Mouse (Mus musculus): ENCODE measurements around the gene Hist1h2br.

Gene Hist1h2br

DNA sequence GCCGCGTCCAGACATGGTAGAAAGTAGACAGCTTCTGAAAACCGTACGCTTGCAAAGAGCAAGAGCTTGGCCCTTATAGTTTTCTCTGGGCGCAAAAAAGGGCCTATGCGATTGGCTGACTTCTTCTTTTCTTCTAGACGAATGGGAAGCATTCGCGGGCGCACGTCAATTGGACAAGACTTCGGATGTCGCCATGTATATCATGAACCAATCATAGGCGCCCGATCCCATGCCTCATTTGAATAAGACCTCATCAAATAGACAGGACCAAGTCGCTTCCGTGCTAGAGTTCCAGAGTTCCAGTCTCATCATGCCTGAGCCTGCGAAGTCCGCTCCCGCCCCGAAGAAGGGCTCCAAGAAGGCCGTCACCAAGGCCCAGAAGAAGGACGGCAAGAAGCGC lies at the start of gene Hist1h2br, which contains the start of gene Hist1h2ap:
TSS of gene Hist1h2br (plus strand) at position 283 of the 400 bp plus-strand sequence.
TSS of gene Hist1h2ap (minus strand) at position 47 of the 400 bp plus-strand sequence.
- WGBS = no CpG with 5 or more reads among the region's 24 CpGs

DNA sequence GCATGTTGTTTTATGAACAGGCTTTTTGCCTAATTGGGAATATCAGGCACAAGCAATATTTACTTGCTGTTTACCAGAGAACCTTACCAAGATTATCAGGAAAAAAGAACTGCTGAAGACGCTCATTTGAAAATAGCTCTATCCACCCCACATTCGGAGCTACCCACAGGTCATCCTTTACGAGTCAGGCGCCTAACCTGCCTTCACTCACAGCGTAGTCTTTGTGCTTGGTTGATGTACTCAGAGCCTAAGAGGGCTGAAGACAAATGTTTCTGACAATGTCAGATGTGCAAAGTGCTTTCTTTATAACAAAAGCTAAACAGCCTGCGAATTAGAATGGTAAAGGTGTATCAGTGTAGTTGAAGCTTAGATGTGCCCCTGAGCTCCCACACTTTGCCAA lies 49.2 kb upstream of the Hist1h2br start:
- 34% methylated on average over 6 of the region's 6 CpGs for WGBS

DNA sequence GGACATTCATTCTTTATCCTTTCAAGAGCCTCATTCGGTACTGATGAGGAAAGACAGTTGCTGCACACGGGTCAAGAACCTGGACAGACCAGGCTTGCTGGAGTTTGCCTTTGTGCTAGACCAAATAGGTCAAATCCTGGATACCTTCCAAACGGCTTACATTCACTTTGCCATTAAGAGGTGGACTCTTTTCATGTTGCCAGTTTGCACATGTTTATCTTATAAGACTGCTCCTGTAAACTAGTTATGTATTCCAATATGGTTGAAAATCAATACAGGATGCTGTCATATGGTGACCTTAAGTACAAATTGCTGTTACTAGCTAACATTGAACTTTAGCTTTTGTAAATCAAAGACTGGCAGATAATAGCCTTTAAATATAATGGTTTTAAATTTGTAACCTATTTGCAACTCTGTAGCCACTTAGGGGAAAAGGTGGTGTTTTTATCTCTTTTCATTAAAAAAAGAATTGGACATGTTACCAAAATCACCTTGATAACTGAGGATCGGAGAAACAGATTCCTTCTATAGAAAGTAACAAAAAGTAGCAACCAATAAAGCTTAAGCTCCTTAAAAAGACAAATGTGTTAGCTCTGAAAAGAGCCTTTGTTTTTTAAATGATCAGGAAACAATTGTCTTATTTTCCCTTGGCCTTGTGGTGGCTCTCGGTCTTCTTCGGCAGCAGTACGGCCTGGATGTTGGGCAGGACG lies 47.2 kb upstream of the Hist1h2br start:
- WGBS = 15% methylated on average over 8 of the region's 8 CpGs

DNA sequence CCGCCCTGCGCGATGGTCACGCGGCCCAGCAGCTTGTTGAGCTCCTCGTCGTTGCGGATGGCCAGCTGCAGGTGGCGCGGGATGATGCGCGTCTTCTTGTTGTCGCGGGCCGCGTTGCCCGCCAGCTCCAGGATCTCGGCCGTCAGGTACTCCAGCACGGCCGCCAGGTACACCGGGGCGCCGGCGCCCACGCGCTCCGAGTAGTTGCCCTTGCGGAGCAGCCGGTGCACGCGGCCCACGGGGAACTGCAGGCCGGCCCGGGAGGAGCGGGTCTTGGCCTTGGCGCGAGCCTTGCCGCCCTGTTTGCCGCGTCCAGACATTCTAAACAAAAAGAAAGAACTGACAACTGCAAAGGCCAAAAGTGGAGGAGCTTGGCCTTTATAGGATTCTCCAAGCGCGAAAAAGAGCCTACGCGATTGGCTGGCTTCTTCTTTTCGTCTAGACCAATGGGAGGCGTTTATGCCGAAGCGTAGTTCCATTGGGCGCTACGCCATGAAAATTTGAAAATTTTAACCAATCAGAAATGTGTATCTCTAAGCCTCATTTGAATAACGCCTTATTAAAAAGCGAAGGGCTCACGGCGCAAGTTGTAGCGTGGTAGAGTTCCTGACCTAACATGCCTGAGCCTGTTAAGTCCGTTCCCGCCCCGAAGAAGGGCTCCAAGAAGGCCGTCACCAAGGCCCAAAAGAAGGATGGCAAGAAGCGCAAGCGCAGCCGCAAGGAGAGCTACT lies 46.5 kb upstream of the Hist1h2br start, which contains the start of the genes Hist1h2an and Hist1h2bp:
TSS of gene Hist1h2an (minus strand) at position 320 of the 731 bp plus-strand sequence.
TSS of gene Hist1h2bp (plus strand) at position 563 of the 731 bp plus-strand sequence.
- WGBS = under 1% methylated on average over 43 of the region's 63 CpGs

DNA sequence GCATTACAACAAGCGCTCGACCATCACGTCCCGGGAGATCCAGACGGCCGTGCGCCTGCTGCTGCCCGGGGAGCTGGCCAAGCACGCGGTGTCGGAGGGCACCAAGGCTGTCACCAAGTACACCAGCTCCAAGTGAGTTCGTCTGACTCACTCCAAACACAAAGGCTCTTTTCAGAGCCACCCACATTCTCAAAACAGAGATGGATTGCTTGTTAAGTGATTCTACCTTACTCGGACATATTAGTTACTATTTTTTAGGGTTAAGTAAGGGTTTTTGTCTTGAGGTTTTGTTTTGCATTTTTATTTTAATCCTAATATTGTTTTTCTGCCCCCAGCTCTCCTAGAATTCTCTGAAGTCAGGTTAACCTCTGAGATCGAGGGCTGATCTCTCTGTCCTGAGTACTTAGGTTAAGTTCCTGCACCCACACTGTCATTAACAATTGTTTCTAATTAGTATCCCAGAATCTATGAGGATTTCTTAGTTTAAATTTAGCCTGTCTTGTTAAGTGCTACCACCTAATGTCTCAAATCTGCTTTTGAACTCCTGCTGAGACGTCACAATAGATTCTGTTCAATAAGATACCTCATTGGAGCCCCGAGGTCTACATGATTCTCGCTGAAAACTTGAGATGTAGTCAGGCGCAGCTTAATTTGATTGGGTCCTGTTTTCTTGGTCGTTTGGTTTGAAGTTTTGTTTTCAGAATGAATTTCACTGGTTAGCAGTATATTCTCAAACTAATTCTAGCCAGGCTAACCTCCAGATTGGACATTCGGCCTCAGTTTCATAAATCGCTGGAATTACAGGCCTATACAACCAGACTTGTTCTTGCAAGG lies 45.6 kb upstream of the Hist1h2br start:
- 29% methylated on average over 19 of the region's 21 CpGs for WGBS

DNA sequence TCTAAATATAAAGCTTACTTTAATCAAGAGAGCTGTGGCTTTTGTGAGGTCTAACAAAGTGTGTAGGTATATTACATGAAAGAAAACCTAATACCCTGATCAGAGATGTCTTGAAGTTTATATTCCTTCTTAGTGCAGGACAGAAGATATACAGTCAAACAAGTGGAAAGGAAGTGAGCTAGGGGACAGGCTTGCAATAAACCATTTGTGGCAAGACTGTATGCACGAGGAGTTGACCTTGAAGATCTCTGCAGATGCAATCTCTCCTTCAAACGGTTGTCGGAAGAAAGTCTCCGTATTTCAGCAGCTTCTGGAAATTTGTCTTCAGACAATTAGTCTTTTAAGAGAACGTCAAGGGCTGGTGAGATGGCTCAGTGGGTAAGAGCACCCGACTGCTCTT lies 43.6 kb upstream of the Hist1h2br start:
- WGBS = 71% methylated on average over 6 of the region's 6 CpGs

DNA sequence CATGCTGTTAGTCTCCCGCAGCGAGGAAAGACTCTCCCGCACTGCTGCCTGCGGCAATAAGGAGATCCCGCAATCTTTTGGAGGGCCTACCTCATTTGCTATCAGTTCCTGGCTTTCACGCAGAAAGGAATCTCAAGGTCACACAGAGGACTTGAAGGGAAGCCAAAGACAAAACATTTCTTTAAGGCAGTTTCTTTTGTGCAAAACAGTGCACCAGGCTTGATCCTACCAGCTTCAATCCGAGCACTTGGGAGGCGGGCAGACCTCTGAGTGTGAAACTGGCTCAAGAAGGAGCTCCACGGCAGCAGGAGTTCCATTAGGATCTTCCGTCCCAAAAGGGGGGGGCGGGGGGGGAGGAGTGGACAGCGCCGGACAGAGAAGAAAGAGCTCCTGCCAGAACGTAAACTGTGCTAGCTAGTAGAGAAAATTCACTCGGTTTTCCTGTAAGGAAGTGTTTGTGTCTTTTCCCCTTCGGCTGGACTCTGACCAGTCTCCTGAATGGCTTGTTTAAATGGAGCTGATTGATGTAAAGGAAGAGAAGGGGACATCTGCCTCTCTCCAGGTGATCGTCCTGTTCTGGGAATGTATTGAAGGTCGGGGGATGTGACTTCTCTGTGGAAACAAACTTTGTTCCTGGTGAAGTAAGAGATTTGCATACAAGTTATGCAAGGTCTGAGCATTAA lies 42.8 kb upstream of the Hist1h2br start:
- 15% methylated on average over 17 of the region's 18 CpGs for WGBS

DNA sequence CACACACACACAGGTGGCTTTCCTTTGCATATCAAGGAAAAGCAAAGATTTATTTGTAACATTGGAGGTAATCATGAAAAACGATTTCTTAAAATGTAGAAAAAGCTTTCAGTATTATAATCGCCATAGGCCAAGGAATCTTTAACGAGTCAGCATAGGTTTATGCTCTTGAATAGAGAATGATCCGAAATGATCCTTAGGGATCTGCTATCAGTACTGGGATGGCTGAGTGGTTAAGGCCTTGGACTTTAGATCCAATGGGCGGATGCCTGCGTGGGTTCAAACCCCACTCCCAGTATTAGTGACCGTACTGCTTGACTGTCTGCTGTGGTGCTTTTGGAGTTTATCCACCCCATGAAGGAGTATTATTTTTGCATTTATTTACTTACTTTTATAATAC lies 38.0 kb upstream of the Hist1h2br start:
- 93% methylated on average over 7 of the region's 7 CpGs for WGBS

DNA sequence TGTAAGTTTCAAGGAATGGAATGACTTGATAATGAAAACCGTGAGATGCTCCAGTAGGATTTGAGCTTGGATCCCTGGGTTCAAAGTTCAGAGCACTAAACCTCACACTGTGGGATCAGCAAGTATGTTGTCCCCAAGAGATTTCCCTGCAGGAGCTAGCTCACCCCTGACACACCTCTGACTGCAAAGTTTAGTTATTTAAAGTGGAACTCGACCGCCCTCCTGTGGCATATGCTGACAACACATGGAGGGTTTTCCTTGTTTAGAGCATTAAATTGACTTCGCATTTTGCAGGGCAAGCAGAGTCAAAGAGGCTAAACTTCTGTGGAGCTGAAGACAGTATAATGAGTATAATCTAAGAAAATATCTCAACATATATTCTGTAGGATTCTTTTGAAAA lies 30.5 kb upstream of the Hist1h2br start:
- WGBS = no CpG with 5 or more reads among the region's 4 CpGs

DNA sequence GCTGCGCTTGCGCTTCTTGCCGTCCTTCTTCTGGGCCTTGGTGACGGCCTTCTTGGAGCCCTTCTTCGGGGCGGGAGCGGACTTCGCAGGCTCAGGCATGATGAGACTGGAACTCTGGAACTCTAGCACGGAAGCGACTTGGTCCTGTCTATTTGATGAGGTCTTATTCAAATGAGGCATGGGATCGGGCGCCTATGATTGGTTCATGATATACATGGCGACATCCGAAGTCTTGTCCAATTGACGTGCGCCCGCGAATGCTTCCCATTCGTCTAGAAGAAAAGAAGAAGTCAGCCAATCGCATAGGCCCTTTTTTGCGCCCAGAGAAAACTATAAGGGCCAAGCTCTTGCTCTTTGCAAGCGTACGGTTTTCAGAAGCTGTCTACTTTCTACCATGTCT lies 23.5 kb upstream of the Hist1h2br start, which contains the start of the genes Hist1h2bq and Hist1h2ao:
TSS of gene Hist1h2bq (minus strand) at position 125 of the 400 bp plus-strand sequence.
TSS of gene Hist1h2ao (plus strand) at position 393 of the 400 bp plus-strand sequence.
- WGBS = no CpG with 5 or more reads among the region's 23 CpGs

DNA sequence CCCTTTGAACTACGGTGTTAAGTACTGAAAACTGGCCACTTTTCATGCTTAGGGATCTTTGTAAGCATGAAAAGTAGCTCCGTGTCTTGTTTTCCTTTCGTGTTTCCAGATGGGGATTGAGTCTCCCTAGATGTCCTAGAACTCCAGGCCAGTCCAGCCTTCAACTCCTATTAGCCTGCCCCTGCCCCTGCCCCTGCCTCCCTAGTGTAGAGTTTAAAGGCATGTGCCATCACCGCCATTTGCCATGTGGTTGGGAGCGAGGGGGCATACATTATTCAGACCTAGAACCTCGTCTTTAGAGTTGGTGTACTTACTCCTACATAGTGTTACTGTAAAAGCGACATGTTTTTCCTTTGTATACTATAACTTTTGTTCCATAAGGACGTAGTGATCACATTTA lies 22.5 kb upstream of the Hist1h2br start:
- WGBS = no CpG with 5 or more reads among the region's 8 CpGs

DNA sequence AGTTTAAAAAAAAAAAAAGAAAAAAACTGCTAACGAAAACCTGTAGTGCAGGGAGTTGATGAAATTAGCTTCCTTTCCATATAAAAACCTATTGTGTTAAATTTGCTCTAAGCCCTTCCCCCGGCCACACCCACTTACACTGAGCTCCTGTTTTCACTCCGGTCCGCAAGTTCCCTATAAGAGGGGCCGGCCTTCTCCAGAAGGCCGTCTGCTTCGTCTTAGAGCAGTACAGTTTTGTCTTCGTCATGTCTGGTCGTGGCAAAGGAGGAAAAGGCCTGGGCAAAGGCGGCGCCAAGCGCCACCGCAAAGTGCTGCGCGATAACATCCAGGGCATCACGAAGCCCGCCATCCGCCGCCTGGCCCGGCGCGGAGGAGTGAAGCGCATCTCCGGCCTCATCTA lies 22.0 kb upstream of the Hist1h2br start, which contains the start of gene Hist1h4m:
TSS of gene Hist1h4m (plus strand) at position 208 of the 400 bp plus-strand sequence.
- WGBS = no CpG with 5 or more reads among the region's 24 CpGs

DNA sequence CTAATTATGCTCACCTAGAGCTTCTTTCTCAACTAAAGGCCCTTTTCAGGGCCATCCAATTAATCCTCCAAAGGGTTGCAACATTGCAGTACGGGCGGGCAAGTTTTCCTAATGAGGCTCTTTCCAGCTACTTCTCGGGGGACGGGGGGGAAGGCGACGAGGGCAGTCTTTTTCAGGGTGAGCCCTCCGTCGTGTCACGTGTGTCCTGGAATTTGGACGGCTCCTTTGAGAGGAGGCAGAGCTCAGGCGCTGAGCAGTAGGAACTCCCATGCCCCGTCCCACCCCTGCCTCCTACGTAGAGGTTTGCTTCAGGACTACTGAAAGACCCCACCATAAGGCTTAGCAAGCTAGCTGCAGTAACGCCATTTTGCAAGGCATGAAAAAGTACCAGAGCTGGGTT lies 21.5 kb upstream of the Hist1h2br start:
- 0% methylated on average over 14 of the region's 14 CpGs for WGBS

DNA sequence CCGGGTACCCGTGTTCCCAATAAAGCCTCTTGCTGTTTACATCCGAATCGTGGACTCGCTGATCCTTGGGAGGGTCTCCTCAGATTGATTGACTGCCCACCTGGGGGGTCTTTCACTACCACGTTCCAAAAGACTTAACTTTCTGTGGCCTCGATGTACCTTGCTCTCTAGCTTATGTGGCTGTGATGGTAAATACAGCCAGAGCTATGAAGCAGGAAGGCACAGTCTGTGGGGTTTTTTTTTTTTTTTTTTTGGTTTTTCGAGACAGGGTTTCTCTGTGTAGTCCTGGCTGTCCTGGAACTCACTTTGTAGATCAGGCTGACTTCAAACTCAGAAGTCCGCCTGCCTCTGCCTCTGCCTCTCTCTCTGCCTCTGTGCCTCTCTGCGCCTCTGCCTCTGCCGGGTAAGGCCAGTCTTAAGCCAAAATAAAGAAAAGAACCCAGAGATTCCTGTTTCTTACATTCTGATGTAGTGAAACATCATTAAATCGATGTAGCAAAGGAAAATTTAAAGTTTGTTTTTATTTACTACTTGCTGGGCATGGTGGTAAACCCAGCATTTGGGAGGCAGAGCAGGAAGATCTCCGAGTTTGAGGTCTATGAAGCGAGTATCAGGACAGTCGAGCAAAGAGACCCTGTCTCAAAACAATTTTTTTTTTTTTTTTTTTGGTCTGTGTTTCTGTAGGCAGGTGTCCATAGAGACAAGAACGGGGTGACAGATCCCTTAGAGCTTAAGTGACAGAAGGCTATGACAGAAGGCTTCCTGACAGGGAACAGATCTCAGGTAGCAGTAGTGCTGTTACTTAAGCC lies 13.3 kb upstream of the Hist1h2br start:
- WGBS = 68% methylated on average over 6 of the region's 16 CpGs

DNA sequence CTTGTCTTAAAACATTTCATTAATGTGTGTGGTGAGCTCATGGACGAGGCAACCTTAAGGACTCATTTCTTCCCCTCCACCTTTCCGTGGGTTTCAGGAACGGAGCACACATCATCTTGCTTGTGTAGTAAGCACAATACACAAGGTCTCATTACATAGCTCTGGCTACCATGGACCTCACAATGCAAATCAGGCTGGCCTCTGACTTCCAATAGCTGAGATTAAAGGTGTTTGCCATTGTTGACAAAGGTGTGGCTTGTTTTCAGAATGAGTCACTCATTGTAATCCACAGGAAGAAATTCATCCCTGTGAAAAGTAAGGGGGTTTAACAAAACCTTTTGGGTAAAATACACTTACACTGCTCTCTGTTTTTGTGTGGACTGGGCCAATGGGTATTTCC lies 5.0 kb upstream of the Hist1h2br start:
- 78% methylated on average over 3 of the region's 3 CpGs for WGBS

DNA sequence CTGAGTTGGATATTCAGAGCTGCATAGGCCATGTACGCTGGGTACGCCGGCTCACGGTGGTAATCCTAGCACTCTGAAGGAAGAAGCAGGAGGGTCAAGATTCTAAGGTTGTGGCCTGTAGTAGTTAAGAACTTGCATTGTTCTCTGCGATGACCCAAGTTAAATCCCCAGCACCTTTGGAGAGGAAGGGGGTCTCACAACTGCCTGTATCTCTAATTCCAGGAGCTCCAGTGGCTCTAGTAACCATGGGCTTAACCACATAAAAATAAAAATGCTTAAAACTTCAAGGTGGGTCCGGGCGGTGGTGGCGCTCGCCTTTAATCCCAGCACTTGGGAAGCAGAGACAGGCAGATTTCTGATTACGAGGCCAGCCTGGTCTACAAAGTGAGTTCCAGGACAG lies 3.2 kb upstream of the Hist1h2br start:
- 94% methylated on average over 10 of the region's 10 CpGs for WGBS

DNA sequence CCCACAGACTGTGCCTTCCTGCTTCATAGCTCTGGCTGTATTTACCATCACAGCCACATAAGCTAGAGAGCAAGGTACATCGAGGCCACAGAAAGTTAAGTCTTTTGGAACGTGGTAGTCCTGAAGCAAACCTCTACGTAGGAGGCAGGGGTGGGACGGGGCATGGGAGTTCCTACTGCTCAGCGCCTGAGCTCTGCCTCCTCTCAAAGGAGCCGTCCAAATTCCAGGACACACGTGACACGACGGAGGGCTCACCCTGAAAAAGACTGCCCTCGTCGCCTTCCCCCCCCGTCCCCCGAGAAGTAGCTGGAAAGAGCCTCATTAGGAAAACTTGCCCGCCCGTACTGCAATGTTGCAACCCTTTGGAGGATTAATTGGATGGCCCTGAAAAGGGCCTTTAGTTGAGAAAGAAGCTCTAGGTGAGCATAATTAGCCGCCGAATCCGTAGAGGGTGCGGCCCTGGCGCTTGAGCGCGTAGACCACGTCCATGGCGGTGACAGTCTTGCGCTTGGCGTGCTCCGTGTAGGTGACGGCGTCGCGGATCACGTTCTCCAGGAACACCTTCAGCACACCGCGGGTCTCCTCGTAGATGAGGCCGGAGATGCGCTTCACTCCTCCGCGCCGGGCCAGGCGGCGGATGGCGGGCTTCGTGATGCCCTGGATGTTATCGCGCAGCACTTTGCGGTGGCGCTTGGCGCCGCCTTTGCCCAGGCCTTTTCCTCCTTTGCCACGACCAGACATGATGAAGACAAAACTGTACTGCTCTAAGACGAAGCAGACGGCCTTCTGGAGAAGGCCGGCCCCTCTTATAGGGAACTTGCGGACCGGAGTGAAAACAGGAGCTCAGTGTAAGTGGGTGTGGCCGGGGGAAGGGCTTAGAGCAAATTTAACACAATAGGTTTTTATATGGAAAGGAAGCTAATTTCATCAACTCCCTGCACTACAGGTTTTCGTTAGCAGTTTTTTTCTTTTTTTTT lies 1.8 kb upstream of the Hist1h2br start, which contains the start of gene Hist1h4n:
TSS of gene Hist1h4n (minus strand) at position 779 of the 977 bp plus-strand sequence.
- under 1% methylated on average over 27 of the region's 58 CpGs for WGBS

DNA sequence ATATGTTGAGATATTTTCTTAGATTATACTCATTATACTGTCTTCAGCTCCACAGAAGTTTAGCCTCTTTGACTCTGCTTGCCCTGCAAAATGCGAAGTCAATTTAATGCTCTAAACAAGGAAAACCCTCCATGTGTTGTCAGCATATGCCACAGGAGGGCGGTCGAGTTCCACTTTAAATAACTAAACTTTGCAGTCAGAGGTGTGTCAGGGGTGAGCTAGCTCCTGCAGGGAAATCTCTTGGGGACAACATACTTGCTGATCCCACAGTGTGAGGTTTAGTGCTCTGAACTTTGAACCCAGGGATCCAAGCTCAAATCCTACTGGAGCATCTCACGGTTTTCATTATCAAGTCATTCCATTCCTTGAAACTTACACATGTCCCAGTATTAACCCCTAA lies 7.0 kb downstream of the Hist1h2br start:
- no CpG with 5 or more reads among the region's 4 CpGs for WGBS

DNA sequence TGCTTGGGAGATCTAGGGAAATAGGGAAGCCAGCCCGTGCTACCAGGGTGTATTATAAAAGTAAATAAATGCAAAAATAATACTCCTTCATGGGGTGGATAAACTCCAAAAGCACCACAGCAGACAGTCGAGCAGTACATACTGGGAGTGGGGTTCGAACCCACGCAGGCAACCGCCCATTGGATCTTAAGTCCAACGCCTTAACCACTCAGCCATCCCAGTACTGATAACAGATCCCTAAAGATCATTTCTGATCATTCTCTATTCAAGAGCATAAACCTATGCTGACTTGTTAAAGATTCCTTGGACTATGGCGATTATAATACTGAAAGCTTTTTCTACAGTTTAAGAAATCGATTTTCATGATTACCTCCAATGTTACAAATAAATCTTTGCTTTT lies 14.3 kb downstream of the Hist1h2br start:
- 37% methylated on average over 8 of the region's 8 CpGs for WGBS

Data from cerebral cortex, adult 2 months (tissue).